Mouse (Mus musculus) B cell, adult 62 days (primary cell): Measurements from ENCODE around the gene Olfr1410. TPM values are rescaled to one million over a fixed set of nuclear protein-coding genes. Genes with fewer than 3 reads are reported as not detected.

Source experiments
- total RNA-seq: library from RNA; stranded (reverse); gene quantifications from 4 replicates; pipeline ENCODE4 v1.2.4, GENCODE M21; 2023

Olfr1410 gene
- not detected in 4 replicates for total RNA-seq

GRCm38 (mm10) chr1:92605482-92605881 is at the start of gene Olfr1410:
Gene Olfr1410 (plus strand): TSS chr1:92605782.

GRCm38 (mm10) chr1:92571022-92571421 is 34.6 kb upstream of the Olfr1410 start, which contains the start of gene Olfr1413:
Gene Olfr1413 (plus strand): TSS chr1:92571322.

GRCm38 (mm10) chr1:92585479-92585878 is 20.1 kb upstream of the Olfr1410 start, which contains the start of gene Olfr1412:
Gene Olfr1412 (plus strand): TSS chr1:92585779.

GRCm38 (mm10) chr1:92594111-92594510 is 11.5 kb upstream of the Olfr1410 start, which contains the start of gene Olfr1411:
Gene Olfr1411 (plus strand): TSS chr1:92594411.

GRCm38 (mm10) chr1:92617488-92617887 is 11.9 kb downstream of the Olfr1410 start, which contains the start of gene Olfr12:
Gene Olfr12 (plus strand): TSS chr1:92617788.

GRCm38 (mm10) chr1:92641514-92642272 is 36.1 kb downstream of the Olfr1410 start, which contains the start of gene Cops9:
Gene Cops9 (minus strand): TSS chr1:92641985.

GRCm38 (mm10) chr1:92648673-92649072 is 43.1 kb downstream of the Olfr1410 start, which contains the start of gene Otos:
Gene Otos (minus strand): TSS chr1:92648841.

Other genes with a start within 250 kb of the Olfr1410 start
- 101 to 110 TPM (median 107 TPM) in 4 replicates for gene Ndufa10, start 131.9 kb upstream of the Olfr1410 start, total RNA-seq
- gene Olfr1416, start 120.7 kb upstream of the Olfr1410 start, total RNA-seq = not detected in 4 replicates
- not detected in 4 replicates for gene Olfr1415, start 109.7 kb upstream of the Olfr1410 start, total RNA-seq
- gene Olfr1414, start 87.1 kb upstream of the Olfr1410 start, total RNA-seq = not detected in 4 replicates
- not detected in 4 replicates for gene Olfr1413, start 34.5 kb upstream of the Olfr1410 start, total RNA-seq
- not detected in 4 replicates for gene Olfr1412, start 20.0 kb upstream of the Olfr1410 start, total RNA-seq
- gene Olfr1411, start 11.4 kb upstream of the Olfr1410 start, total RNA-seq = not detected in 4 replicates
- not detected in 4 replicates for gene Olfr12, start 12.0 kb downstream of the Olfr1410 start, total RNA-seq
- gene Cops9, start 36.2 kb downstream of the Olfr1410 start, total RNA-seq = 69.8 to 73.5 TPM (median 72.4 TPM) in 4 replicates
- not detected in 4 replicates for gene Otos, start 43.1 kb downstream of the Olfr1410 start, total RNA-seq
- 0.30 TPM in 1 of 4 replicates, not detected in the others for gene Gpc1, start 225.9 kb downstream of the Olfr1410 start, total RNA-seq